Mouse (Mus musculus): Measurements from ENCODE around the gene Thsd7b. TPM values are rescaled to one million over a fixed set of nuclear protein-coding genes. Genes with fewer than 3 reads are reported as not detected.
"Not testable (repeated sequence)": the region's sequence is repeated elsewhere in the genome, so short reads cannot be mapped to it uniquely, and the experiment has no call there.

The Thsd7b gene
- polyA plus RNA-seq, 1 experiment = 0.75 TPM

- Histone ChIP-seq H3K4me1 (ENCODE audit: control insufficient read depth, insufficient read depth, low read length) (no peaks in the 10 kb centered on the region), H3K27ac (ENCODE audit: control insufficient read depth, insufficient read depth, low read depth, low read length, poor library complexity) (no peak overlapping the region), H3K4me3 (replicated peaks; ENCODE audit: control insufficient read depth, low read depth, low read length) (no peak overlapping the region)
- TF ChIP-seq POLR2A (IDR thresholded peaks at IDR 0.05; ENCODE audit: borderline replicate concordance, control insufficient read depth, low read depth, low read length) (no peak), CTCF (IDR thresholded peaks at IDR 0.05; ENCODE audit: control insufficient read depth, insufficient read depth, low read length) (no peak)
- WGBS = 70% methylated on average over 7 of the region's 7 CpGs
Measured at GRCm38 (mm10) chr1:129619440-129620301, 346.6 kb downstream of the Thsd7b start.

GRCm38 (mm10) chr1:129624519-129624918 is 351.4 kb downstream of the Thsd7b start:
- Histone ChIP-seq H3K4me1 (ENCODE audit: control insufficient read depth, insufficient read depth, low read length) (no peaks in the 10 kb centered on the region), H3K4me3 (replicated peaks; ENCODE audit: control insufficient read depth, low read depth, low read length) (no peak overlapping the region), H3K27ac (ENCODE audit: control insufficient read depth, insufficient read depth, low read depth, low read length, poor library complexity) (no peak overlapping the region)
- WGBS = 21% methylated on average over 6 of the region's 6 CpGs
- TF ChIP-seq POLR2A (IDR thresholded peaks at IDR 0.05; ENCODE audit: borderline replicate concordance, control insufficient read depth, low read depth, low read length) (no peak), CTCF (IDR thresholded peaks at IDR 0.05; ENCODE audit: control insufficient read depth, insufficient read depth, low read length) (no peak)

- 80% methylated on average over 4 of the region's 4 CpGs for WGBS
- Histone ChIP-seq H3K4me1 (ENCODE audit: control insufficient read depth, insufficient read depth, low read length) (no peaks in the 10 kb centered on the region), H3K4me3 (replicated peaks; ENCODE audit: control insufficient read depth, low read depth, low read length) (no peak overlapping the region), H3K27ac (ENCODE audit: control insufficient read depth, insufficient read depth, low read depth, low read length, poor library complexity) (no peak overlapping the region)
- no peak for TF ChIP-seq POLR2A (IDR thresholded peaks at IDR 0.05; ENCODE audit: borderline replicate concordance, control insufficient read depth, low read depth, low read length)
- TF ChIP-seq CTCF (IDR thresholded peaks at IDR 0.05; ENCODE audit: control insufficient read depth, insufficient read depth, low read length) = no peak
Measured at GRCm38 (mm10) chr1:129635146-129635545, 362.0 kb downstream of the Thsd7b start.

- H3K4me1 ChIP-seq (ENCODE audit: control insufficient read depth, insufficient read depth, low read length) = no peaks in the 10 kb centered on the region
- no peak for TF ChIP-seq POLR2A (IDR thresholded peaks at IDR 0.05; ENCODE audit: borderline replicate concordance, control insufficient read depth, low read depth, low read length)
- TF ChIP-seq CTCF (IDR thresholded peaks at IDR 0.05; ENCODE audit: control insufficient read depth, insufficient read depth, low read length) = no peak
- H3K27ac ChIP-seq (ENCODE audit: control insufficient read depth, insufficient read depth, low read depth, low read length, poor library complexity) = no peak overlapping the region
- no peak overlapping the region for H3K4me3 ChIP-seq (replicated peaks; ENCODE audit: control insufficient read depth, low read depth, low read length)
- 78% methylated on average over 8 of the region's 8 CpGs for WGBS
Measured at GRCm38 (mm10) chr1:129644252-129644861, 371.3 kb downstream of the Thsd7b start.

- not testable (repeated sequence) for H3K4me3 ChIP-seq (replicated peaks; ENCODE audit: control insufficient read depth, low read depth, low read length); H3K4me1 ChIP-seq (ENCODE audit: control insufficient read depth, insufficient read depth, low read length); H3K27ac ChIP-seq (ENCODE audit: control insufficient read depth, insufficient read depth, low read depth, low read length, poor library complexity)
- 52% methylated on average over 6 of the region's 6 CpGs for WGBS
Measured at GRCm38 (mm10) chr1:129651448-129651847, 378.3 kb downstream of the Thsd7b start.

GRCm38 (mm10) chr1:129658045-129658444 is 384.9 kb downstream of the Thsd7b start:
- TF ChIP-seq CTCF (IDR thresholded peaks at IDR 0.05; ENCODE audit: control insufficient read depth, insufficient read depth, low read length) = no peak
- no peak for TF ChIP-seq POLR2A (IDR thresholded peaks at IDR 0.05; ENCODE audit: borderline replicate concordance, control insufficient read depth, low read depth, low read length)
- Histone ChIP-seq H3K27ac (ENCODE audit: control insufficient read depth, insufficient read depth, low read depth, low read length, poor library complexity) (no peak overlapping the region), H3K4me3 (replicated peaks; ENCODE audit: control insufficient read depth, low read depth, low read length) (no peak overlapping the region), H3K4me1 (ENCODE audit: control insufficient read depth, insufficient read depth, low read length) (no peaks in the 10 kb centered on the region)
- 5% methylated on average over 3 of the region's 3 CpGs for WGBS

GRCm38 (mm10) chr1:129675878-129676277 is 402.8 kb downstream of the Thsd7b start:
- H3K4me1 ChIP-seq (ENCODE audit: control insufficient read depth, insufficient read depth, low read length) = no peaks in the 10 kb centered on the region
- no peak overlapping the region for H3K4me3 ChIP-seq (replicated peaks; ENCODE audit: control insufficient read depth, low read depth, low read length)
- TF ChIP-seq POLR2A (IDR thresholded peaks at IDR 0.05; ENCODE audit: borderline replicate concordance, control insufficient read depth, low read depth, low read length) = no peak
- TF ChIP-seq CTCF (IDR thresholded peaks at IDR 0.05; ENCODE audit: control insufficient read depth, insufficient read depth, low read length) = no peak
- 72% methylated on average over 1 of the region's 1 CpGs for WGBS
- H3K27ac ChIP-seq (ENCODE audit: control insufficient read depth, insufficient read depth, low read depth, low read length, poor library complexity) = no peak overlapping the region

GRCm38 (mm10) chr1:129678851-129679250 is 405.7 kb downstream of the Thsd7b start:
- Histone ChIP-seq H3K4me1 (ENCODE audit: control insufficient read depth, insufficient read depth, low read length) (no peaks in the 10 kb centered on the region), H3K4me3 (replicated peaks; ENCODE audit: control insufficient read depth, low read depth, low read length) (no peak overlapping the region), H3K27ac (ENCODE audit: control insufficient read depth, insufficient read depth, low read depth, low read length, poor library complexity) (no peak overlapping the region)
- TF ChIP-seq CTCF (IDR thresholded peaks at IDR 0.05; ENCODE audit: control insufficient read depth, insufficient read depth, low read length) (no peak), POLR2A (IDR thresholded peaks at IDR 0.05; ENCODE audit: borderline replicate concordance, control insufficient read depth, low read depth, low read length) (no peak)
- 61% methylated on average over 4 of the region's 4 CpGs for WGBS

All from bone marrow, adult 2 months (tissue).